Mouse (Mus musculus) heart, adult 18-20 months (tissue): ENCODE measurements around the gene Cgrrf1. TPM values are rescaled to one million over a fixed set of nuclear protein-coding genes. Genes with fewer than 3 reads are reported as not detected.
A peak's percentile ranks its signal among the peaks of the same experiment; 100 is the strongest.

Source experiments
- DNase-seq, 2 experiments: peaks; one replicate each; pipeline ENCODE4 v3.0.0; 2021 to 2022; ENCODE audit warnings: mixed read lengths in 1 of 2
- total RNA-seq, 2 experiments: library from RNA; stranded (reverse); gene quantifications; 2 replicates each; pipeline ENCODE4 v1.2.3; 2021

Cgrrf1 gene
- total RNA-seq, 2 experiments from 2014 or later: 29.7 to 36.4 TPM

- peak; percentile 69 to 82 for DNase-seq
Observed at GRCm38 (mm10) chr14:46885891-46886301, 54.0 kb downstream of the Cgrrf1 start.

GRCm38 (mm10) chr14:46889096-46889495 lies 57.2 kb downstream of the Cgrrf1 start:
- peak in 1 of 2 experiments; percentile 14 for DNase-seq

- DNase-seq: no peak
Observed at GRCm38 (mm10) chr14:46893961-46894360, 62.0 kb downstream of the Cgrrf1 start.

GRCm38 (mm10) chr14:46897953-46898352 lies 66.0 kb downstream of the Cgrrf1 start:
- no peak for DNase-seq

- DNase-seq: no peak
Observed at GRCm38 (mm10) chr14:46898626-46899025, 66.7 kb downstream of the Cgrrf1 start.

GRCm38 (mm10) chr14:46902498-46903087 lies 70.7 kb downstream of the Cgrrf1 start:
- peak in 1 of 2 experiments; percentile 42 for DNase-seq

Other genes with a start within 250 kb of the Cgrrf1 start
- under 1 TPM; 0.74 to 0.82 TPM for gene Cdkn3, start 71.6 kb upstream of the Cgrrf1 start, total RNA-seq
- gene Cnih1, start 43.7 kb upstream of the Cgrrf1 start, total RNA-seq: 10 to 100 TPM; 53.9 to 58.2 TPM
- 10 to 100 TPM; 30.0 to 35.0 TPM for gene Gmfb, start 9.9 kb upstream of the Cgrrf1 start, total RNA-seq
- gene Samd4, start 50.7 kb downstream of the Cgrrf1 start, total RNA-seq: 10 to 100 TPM; 51.2 to 56.1 TPM